Mouse (Mus musculus) small intestine, adult 2 months (tissue): ENCODE results near the gene Cage1.

Experiments
- CTCF ChIP-seq: fragments of 200-500 bp; IDR thresholded peaks from 2 replicates; pipeline ENCODE4 v1.5.1; 2012; ENCODE audit warnings: low read depth, mild to moderate bottlenecking, control low read depth, inconsistent platforms, low read length, moderate library complexity, mixed read lengths; ENCODE audit not compliant: insufficient replicate concordance, insufficient read length; ENCODE audit errors: extremely low read depth
- POLR2A ChIP-seq: fragments of 200-500 bp; IDR thresholded peaks from 2 replicates; pipeline ENCODE4 v1.6.1; 2012; ENCODE audit warnings: low read depth, mild to moderate bottlenecking, control low read depth, inconsistent platforms, low read length, moderate library complexity

DNA sequence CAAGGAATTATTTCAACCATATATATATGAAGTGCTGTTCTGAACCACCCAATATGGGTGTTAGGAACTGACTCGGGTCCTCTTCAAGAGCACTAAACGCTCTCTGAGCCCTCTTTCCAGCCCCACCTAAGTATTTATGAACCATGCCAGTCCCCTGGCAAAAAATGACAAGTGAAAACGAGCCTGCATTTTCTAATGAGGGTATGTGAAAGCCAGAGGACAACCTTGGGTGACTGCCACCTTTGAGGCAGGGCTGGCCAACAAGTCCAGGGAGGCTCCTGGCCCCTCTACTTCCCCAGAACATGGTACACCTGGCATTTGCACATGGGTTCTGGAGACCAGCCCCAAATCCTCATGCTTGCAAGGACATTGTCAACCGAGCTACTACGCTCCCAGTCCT lies 62.1 kb downstream of the Cage1 start:
- TF ChIP-seq CTCF (no peak), POLR2A (no peak)
